Mouse (Mus musculus) thymus, adult 2 months (tissue): ENCODE measurements at regions not wholly inside any gene's neighbourhood (a gene's known extent, or its start where the extent isn't known, plus 50 kb on each side); places are given as distances from the start of the nearest gene placed in this dataset.

ENCODE experiments used
- DNase-seq: peaks from one replicate; pipeline ENCODE4 v3.0.0; 2021
- H3K27ac ChIP-seq: fragments of 200-500 bp; 2 replicates; pipeline ENCODE4 v1.5.1; 2012; ENCODE audit warnings: low read length, control low read depth; ENCODE audit not compliant: control insufficient read depth, insufficient read depth
- H3K27me3 ChIP-seq: fragments of 200-500 bp; 2 replicates; pipeline ENCODE4 v1.6.1; 2012; ENCODE audit warnings: mild to moderate bottlenecking, low read length, moderate library complexity, mixed read lengths; ENCODE audit not compliant: control insufficient read depth, insufficient read depth
- H3K36me3 ChIP-seq: fragments of 200-500 bp; 2 replicates; pipeline ENCODE4 v1.6.1; 2012; ENCODE audit warnings: mild to moderate bottlenecking, low read length, moderate library complexity; ENCODE audit not compliant: control insufficient read depth, insufficient read depth
- H3K4me1 ChIP-seq: fragments of 200-500 bp; replicated peaks from 2 replicates; pipeline ENCODE4 v1.6.1; 2012; ENCODE audit warnings: low read length; ENCODE audit not compliant: control insufficient read depth, insufficient read depth
- H3K4me3 ChIP-seq: fragments of 200-500 bp; 2 replicates; pipeline ENCODE4 v1.5.1; 2012; ENCODE audit warnings: mild to moderate bottlenecking, low read length, control low read depth, moderate library complexity; ENCODE audit not compliant: control insufficient read depth, insufficient read depth
- CTCF ChIP-seq: fragments of 200-500 bp; IDR thresholded peaks from 2 replicates; pipeline ENCODE4 v1.5.1; 2012; ENCODE audit warnings: mild to moderate bottlenecking, control low read depth, low read length, moderate library complexity, borderline replicate concordance; ENCODE audit not compliant: control insufficient read depth, poor library complexity, insufficient read depth; ENCODE audit errors: extremely low read depth
- POLR2A ChIP-seq: fragments of 200-500 bp; IDR thresholded peaks from 2 replicates; pipeline ENCODE4 v1.6.1; 2012; ENCODE audit warnings: mild to moderate bottlenecking, low read length, control low read depth, moderate library complexity; ENCODE audit not compliant: control insufficient read depth, poor library complexity, insufficient read depth; ENCODE audit errors: extremely low read depth
- WGBS: fragments of 180-500 bp; shearing (Covaris S2); methylation state at CpG from one replicate; pipeline ENCODE4 v1.1.7; 2018; 5-methylcytosine and 5-hydroxymethylcytosine counted together

DNA sequence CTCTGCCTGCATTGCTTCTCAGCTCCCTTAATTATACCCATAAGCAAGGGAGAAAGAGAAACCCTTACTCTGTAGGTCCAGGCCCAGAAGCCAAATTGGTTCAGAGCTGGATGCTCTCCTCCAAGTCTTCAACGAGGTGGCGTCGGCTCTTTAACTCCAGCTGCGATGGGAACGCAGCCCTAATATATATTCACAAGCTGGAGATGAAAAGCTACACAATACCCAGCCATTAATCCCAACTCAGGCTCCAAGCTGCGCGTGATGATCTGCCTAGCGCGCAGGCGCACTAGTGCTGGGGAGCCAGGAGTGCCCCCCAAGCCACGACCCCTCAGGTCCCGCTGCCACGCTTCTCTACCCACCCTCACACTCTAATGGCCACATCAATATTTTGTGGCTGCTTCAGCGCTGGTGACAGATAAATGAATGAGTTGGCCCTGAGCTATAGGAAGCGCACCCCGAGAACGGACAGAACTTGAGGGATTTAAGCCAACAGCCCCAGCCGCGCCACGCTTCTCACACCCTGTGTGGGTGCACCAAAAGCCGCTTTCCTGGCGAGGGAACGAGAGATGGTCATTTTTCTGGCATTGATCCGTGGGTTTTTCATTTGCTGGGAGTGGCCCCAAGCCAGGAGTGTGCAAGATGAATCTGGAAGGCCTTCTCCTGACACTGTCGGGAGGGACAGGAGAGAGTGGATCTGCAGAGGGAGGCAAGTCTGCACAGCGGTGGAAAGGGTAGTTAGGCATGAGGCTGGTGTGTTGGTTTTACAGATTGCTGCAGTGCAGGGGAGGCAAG is 210.9 kb upstream of the Sdk2 start:
- Histone ChIP-seq H3K4me3 (no peak overlapping the region), H3K27ac (no peak overlapping the region), H3K27me3 (no peaks in the 10 kb centered on the region), H3K36me3 (no peaks in the 10 kb centered on the region), H3K4me1 (no peaks in the 10 kb centered on the region; the same call in none of the 2 replicates)
- DNase-seq, result no peak
- no peak for TF ChIP-seq POLR2A
- no peak for TF ChIP-seq CTCF
- 95% methylated on average over 26 of the region's 26 CpGs for WGBS

DNA sequence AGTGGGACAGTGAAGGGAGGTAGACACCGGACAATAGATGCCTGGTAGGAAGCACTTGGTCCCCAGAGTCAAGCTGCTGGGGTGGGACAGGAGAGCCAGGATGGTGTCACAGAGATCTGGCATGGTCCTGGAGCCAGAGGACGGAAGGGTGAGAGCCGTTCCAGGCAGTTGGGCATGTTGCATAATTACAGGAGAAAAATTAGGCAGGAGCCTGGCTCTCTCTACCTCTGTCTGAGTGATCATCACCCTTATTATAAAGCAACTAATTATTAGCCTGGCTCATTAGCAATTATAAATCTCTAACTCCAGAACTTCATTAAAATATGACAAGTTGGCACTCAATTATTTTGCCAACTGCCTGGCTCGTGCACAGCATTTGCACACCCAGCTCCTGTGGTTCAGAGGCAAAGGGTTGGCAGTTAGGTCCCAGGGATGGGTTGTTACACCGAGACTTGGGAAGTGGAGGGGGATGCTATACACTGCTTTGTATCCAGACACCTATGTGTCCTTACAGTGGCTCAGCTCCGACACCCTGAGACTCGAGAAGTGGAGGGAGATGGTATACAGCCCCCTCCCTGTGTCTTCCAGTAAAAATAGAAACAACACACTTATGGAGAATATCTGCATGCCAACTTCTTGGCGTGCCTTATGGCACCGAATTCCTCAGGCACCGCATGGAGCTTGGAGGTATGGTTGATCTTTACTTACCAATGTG is 203.7 kb upstream of the Sdk2 start:
- Histone ChIP-seq H3K36me3 (no peaks in the 10 kb centered on the region), H3K27me3 (no peaks in the 10 kb centered on the region), H3K4me3 (no peak overlapping the region), H3K4me1 (no peaks in the 10 kb centered on the region; the same call in 1 of the 2 replicates), H3K27ac (no peak overlapping the region)
- DNase-seq, result no peak
- 94% methylated on average over 10 of the region's 10 CpGs for WGBS
- TF ChIP-seq CTCF (no peak), POLR2A (no peak)

- TF ChIP-seq CTCF (no peak), POLR2A (no peak)
- H3K27ac ChIP-seq, result no peak overlapping the region
- H3K4me3 ChIP-seq, result no peak overlapping the region
- no peaks in the 10 kb centered on the region for H3K27me3 ChIP-seq
- WGBS, result 90% methylated on average over 4 of the region's 4 CpGs
- DNase-seq, result no peak
- H3K36me3 ChIP-seq, result no peaks in the 10 kb centered on the region
- H3K4me1 ChIP-seq, result peaks cover 15% of the 10 kb centered on the region
Measured at GRCm38 (mm10) chr11:114261959-114262358, 195.1 kb upstream of the Sdk2 start.

GRCm38 (mm10) chr11:114258218-114258617 is 191.4 kb upstream of the Sdk2 start:
- DNase-seq, result no peak
- Histone ChIP-seq H3K27me3 (no peaks in the 10 kb centered on the region), H3K4me1 (peaks cover 32% of the 10 kb centered on the region), H3K4me3 (no peak overlapping the region), H3K27ac (no peak overlapping the region), H3K36me3 (no peaks in the 10 kb centered on the region)
- WGBS, result 88% methylated on average over 9 of the region's 9 CpGs
- no peak for TF ChIP-seq POLR2A
- TF ChIP-seq CTCF, result no peak

GRCm38 (mm10) chr11:114257756-114258155 is 190.9 kb upstream of the Sdk2 start:
- Histone ChIP-seq H3K36me3 (no peaks in the 10 kb centered on the region), H3K27me3 (no peaks in the 10 kb centered on the region), H3K4me3 (no peak overlapping the region), H3K4me1 (peaks cover 36% of the 10 kb centered on the region), H3K27ac (no peak overlapping the region)
- TF ChIP-seq POLR2A, result no peak
- no peak for TF ChIP-seq CTCF
- WGBS, result 69% methylated on average over 6 of the region's 6 CpGs
- no peak for DNase-seq

DNA sequence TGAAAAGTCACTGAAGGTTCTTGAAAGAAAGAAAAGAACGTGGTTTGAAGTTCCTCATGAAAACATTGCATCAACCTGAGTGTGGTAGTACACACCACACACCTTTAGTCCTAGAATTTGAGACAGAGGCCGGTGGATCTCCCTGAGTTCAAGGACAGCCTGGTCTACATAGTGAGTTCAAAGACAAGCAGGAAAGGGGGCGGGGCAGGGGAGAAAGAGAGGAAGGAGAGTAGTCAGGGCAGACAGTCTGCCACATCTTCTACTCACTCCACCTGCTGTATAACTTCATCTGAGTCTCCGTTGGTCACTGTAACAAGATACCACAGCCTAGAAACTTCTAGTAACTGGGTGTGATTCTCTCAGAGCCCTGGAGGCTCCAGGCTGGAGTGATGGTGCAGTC is 190.2 kb upstream of the Sdk2 start:
- no peaks in the 10 kb centered on the region for H3K36me3 ChIP-seq
- no peak overlapping the region for H3K4me3 ChIP-seq
- no peak for TF ChIP-seq CTCF
- no peak for TF ChIP-seq POLR2A
- 68% methylated on average over 4 of the region's 4 CpGs for WGBS
- no peak overlapping the region for H3K27ac ChIP-seq
- DNase-seq, result no peak
- H3K27me3 ChIP-seq, result no peaks in the 10 kb centered on the region
- H3K4me1 ChIP-seq, result peaks cover 42% of the 10 kb centered on the region
